ENCODE assay signal across 20 mouse cellular contexts in genomic region chr10:95107532-95108251, GRCm38 (mm10).
A peak's percentile ranks its signal among the peaks of the same experiment; 100 is the strongest.
DNase-seq lines count a peak whose midpoint lies in the region; ATAC-seq and TF ChIP-seq lines count a peak whose summit lies in the region.
"Had no signal": no experiment of that assay in that cellular context is flagged by ENCODE, and none has a peak within 500 bp of the region (broad histone marks: within the 10 kb centered on the region; RNA-seq: fewer than 3 reads in every experiment).

No protein-coding gene starts in this region.

- no peaks in the 10 kb centered on the region; the same call in 1 of the 2 replicates for H3K27me3 ChIP-seq in forebrain, embryonic 10.5 days (ENCODE audit: poor library complexity, severe bottlenecking)
- H3K27me3 ChIP-seq in forebrain, postnatal 0 days (ENCODE audit: insufficient read depth, low read length) = no peaks in the 10 kb centered on the region
- H3K27me3 ChIP-seq in limb, embryonic 12.5 days = no peaks in the 10 kb centered on the region
- H3K27me3 ChIP-seq: lung, embryonic 15.5 days had no signal

- H3K9me3 ChIP-seq in forebrain, embryonic 10.5 days = no peaks in the 10 kb centered on the region
- H3K9me3 ChIP-seq in forebrain, postnatal 0 days (ENCODE audit: low read length) = no peaks in the 10 kb centered on the region
- 0 out of 2 replicates have a peak, but pooled peaks cover 4% of the 10 kb centered on the region for H3K9me3 ChIP-seq in limb, embryonic 12.5 days
- H3K9me3 ChIP-seq: lung, embryonic 15.5 days had no signal

- ATAC-seq in forebrain, postnatal 0 days = no peak
- ATAC-seq in limb, embryonic 12.5 days (ENCODE audit: insufficient number of reproducible peaks, insufficient read depth, low FRiP score, low TSS enrichment, low read depth) = peak; percentile 72
- ATAC-seq: hindbrain, postnatal 0 days had no signal

- 27% methylated on average over 3 of the region's 3 CpGs for WGBS in forebrain, embryonic 10.5 days
- WGBS in forebrain, postnatal 0 days = 26% methylated on average over 3 of the region's 3 CpGs
- WGBS in limb, embryonic 12.5 days = 20% methylated on average over 3 of the region's 3 CpGs

- H3K4me3 ChIP-seq in forebrain, embryonic 10.5 days = no peak overlapping the region
- no peak overlapping the region for H3K4me3 ChIP-seq in forebrain, postnatal 0 days (ENCODE audit: low read depth, low read length)
- no peak overlapping the region for H3K4me3 ChIP-seq in limb, embryonic 12.5 days (replicated peaks)
- H3K4me3 ChIP-seq: heart, adult 2 months; lung, embryonic 15.5 days; myocyte had no signal

- no peak for TF ChIP-seq CTCF in forebrain, postnatal 0 days (IDR thresholded peaks at IDR 0.05; ENCODE audit: low read depth)

- peak overlapping the region; percentile 71 for H3K27ac ChIP-seq in forebrain, embryonic 10.5 days
- no peak overlapping the region for H3K27ac ChIP-seq in forebrain, postnatal 0 days (ENCODE audit: low read depth, low read length)
- peak overlapping the region; percentile 47 for H3K27ac ChIP-seq in limb, embryonic 12.5 days
- H3K27ac ChIP-seq: heart, adult 2 months; hindbrain, postnatal 0 days; lung, embryonic 15.5 days had no signal

- H3K36me3 ChIP-seq in forebrain, embryonic 10.5 days (replicated peaks) = no peaks in the 10 kb centered on the region
- no peaks in the 10 kb centered on the region for H3K36me3 ChIP-seq in forebrain, postnatal 0 days (ENCODE audit: insufficient read depth)
- no peaks in the 10 kb centered on the region for H3K36me3 ChIP-seq in limb, embryonic 12.5 days
- H3K36me3 ChIP-seq: lung, embryonic 15.5 days had no signal

- DNase-seq in forebrain, embryonic 10.5 days (ENCODE audit: extremely low spot score, low spot score) = peak; percentile 30
- DNase-seq in forebrain, postnatal 0 days = no peak
- peak; percentile 6 for DNase-seq in retina, adult 2 months (ENCODE audit: low read depth, low spot score)
- DNase-seq in retina, embryonic 14.5 days (ENCODE audit: low spot score) = no peak
- no peak for DNase-seq in layer of hippocampus, adult 9-10 months (ENCODE audit: low spot score)
- no peak for DNase-seq in layer of hippocampus, adult 18-20 months (ENCODE audit: low spot score in 2 of 2)
- DNase-seq in left cerebral cortex, adult 8-10 months (ENCODE audit: low spot score in 2 of 2) = no peak
- DNase-seq: adrenal gland, postnatal 14 days; cerebellum, adult 9-11 months; embryo, embryonic 11 days; heart, adult 2 months; heart, postnatal 10 days; kidney, adult 8-10 months; kidney, postnatal 4 days; right cerebral cortex, postnatal 14 days had no signal

- H3K4me2 ChIP-seq in forebrain, postnatal 0 days (ENCODE audit: low read depth) = no peak overlapping the region
- H3K4me2 ChIP-seq in limb, embryonic 12.5 days = no peak overlapping the region
- H3K4me2 ChIP-seq: liver, embryonic 11.5 days; lung, embryonic 15.5 days had no signal

- H3K4me1 ChIP-seq in forebrain, embryonic 10.5 days = peaks cover 17% of the 10 kb centered on the region
- no peaks in the 10 kb centered on the region for H3K4me1 ChIP-seq in forebrain, postnatal 0 days (ENCODE audit: insufficient read depth)
- H3K4me1 ChIP-seq in limb, embryonic 12.5 days (replicated peaks) = peaks cover 22% of the 10 kb centered on the region

- no peak overlapping the region for H3K9ac ChIP-seq in forebrain, postnatal 0 days
- H3K9ac ChIP-seq in limb, embryonic 12.5 days (replicated peaks) = no peak overlapping the region
- H3K9ac ChIP-seq: lung, embryonic 15.5 days had no signal

Comparison
In these comparisons a context has a peak if more than half of its experiments do, and no peak if none do; other contexts are left out.
1. DNase-seq: peak in forebrain, embryonic 10.5 days (single experiment) and retina, adult 2 months (single experiment); none in forebrain, postnatal 0 days (single experiment), retina, embryonic 14.5 days (single experiment), layer of hippocampus, adult 9-10 months (single experiment), layer of hippocampus, adult 18-20 months (0 of 2) and left cerebral cortex, adult 8-10 months (0 of 2).